Mouse (Mus musculus): ENCODE measurements around the gene Ccdc57.
"Not testable (repeated sequence)": the region's sequence is repeated elsewhere in the genome, so short reads cannot be mapped to it uniquely, and the experiment has no call there.

Gene Ccdc57

GRCm38 (mm10) chr11:120852083-120852935 lies 80.4 kb downstream of the Ccdc57 start:
- in situ Hi-C loops (cut with MboI), result no loop called here

GRCm38 (mm10) chr11:120851582-120851981 lies 81.1 kb downstream of the Ccdc57 start:
- in situ Hi-C loops (cut with MboI), result no loop called here

DNA sequence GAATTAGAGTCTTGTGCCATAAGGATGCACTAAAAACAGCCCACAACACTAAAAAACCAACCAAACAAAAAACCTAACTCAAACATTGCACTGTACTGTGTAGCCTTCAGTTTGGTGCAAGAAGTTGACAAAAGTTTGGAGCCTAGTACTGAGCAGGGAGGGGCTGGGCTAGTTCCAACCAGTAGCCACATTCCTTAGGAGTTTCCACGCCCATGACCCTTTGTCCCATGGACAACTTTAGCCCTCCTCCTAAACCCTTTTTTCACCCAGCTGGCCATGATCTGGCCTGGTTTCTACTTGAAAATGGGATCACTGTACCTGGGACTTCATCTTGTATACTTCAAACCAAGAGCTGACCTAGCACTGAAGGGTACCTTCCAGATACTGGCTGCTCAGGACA lies 81.5 kb downstream of the Ccdc57 start:
- in situ Hi-C loops (cut with MboI), result no loop called here

GRCm38 (mm10) chr11:120850331-120851030 lies 82.2 kb downstream of the Ccdc57 start:
- in situ Hi-C loops (cut with MboI), result no loop called here

DNA sequence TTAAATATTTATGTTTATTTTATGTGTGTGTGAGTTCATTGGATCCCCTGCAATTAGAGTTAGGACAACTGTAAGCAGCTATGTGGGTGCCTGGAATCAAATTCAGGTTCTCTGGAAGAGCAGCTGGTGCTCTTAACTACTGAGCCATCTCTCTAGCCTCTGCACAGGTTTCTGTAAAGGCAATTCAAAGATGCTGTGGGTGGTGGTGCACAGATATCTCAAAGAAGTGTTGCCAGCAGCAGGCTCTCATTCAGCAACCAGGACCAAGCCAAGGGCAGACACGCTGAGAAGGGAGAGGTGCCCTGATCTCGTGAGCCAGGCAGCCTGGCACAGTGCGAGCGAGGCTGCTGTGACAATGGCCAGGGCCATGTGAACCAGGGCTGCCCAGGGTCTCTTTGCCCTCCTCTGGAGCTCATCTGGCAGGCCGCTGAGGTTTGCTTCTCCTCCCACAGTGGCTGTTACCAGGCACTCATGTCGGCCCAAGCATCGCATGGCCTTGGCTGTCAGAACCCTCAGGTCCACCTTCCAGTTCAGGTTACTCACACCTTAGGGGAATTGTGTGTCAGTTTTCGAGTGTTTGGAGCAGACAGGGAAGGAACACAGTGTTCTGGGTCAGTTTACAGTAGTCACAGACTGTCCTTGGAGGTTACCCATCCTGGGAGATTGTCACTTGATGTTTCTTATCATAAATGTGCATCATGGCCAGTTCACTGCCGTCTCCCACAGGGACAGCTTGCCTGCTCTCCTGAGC lies 85.8 kb downstream of the Ccdc57 start:
- in situ Hi-C loops (cut with MboI), result no loop called here

GRCm38 (mm10) chr11:120844329-120844728 lies 88.3 kb downstream of the Ccdc57 start:
- in situ Hi-C loops (cut with MboI), result no loop called here

- in situ Hi-C loops (cut with MboI), result no loop called here
These were observed 99.0 kb downstream of the Ccdc57 start for GRCm38 (mm10) chr11:120833555-120834280.

DNA sequence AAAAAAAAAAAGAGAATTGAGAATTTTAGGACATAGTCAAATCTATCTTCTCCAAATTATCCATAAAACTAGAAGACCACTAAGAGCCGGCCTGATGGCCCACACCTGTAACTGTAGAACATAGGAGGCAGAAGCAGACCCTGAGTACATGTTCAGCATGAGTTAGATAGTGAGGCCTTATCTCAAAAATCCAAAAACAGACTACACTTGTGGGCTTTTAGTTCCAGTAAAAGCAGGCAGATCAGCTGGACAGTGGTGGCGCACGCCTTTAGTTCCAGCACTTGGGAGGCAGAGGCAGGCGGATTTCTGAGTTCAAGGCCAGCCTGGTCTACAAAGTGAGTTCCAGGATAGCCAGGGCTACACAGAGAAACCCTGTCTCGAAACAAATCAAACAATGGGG lies 99.7 kb downstream of the Ccdc57 start:
- in situ Hi-C loops (cut with MboI), result not testable (repeated sequence)

DNA sequence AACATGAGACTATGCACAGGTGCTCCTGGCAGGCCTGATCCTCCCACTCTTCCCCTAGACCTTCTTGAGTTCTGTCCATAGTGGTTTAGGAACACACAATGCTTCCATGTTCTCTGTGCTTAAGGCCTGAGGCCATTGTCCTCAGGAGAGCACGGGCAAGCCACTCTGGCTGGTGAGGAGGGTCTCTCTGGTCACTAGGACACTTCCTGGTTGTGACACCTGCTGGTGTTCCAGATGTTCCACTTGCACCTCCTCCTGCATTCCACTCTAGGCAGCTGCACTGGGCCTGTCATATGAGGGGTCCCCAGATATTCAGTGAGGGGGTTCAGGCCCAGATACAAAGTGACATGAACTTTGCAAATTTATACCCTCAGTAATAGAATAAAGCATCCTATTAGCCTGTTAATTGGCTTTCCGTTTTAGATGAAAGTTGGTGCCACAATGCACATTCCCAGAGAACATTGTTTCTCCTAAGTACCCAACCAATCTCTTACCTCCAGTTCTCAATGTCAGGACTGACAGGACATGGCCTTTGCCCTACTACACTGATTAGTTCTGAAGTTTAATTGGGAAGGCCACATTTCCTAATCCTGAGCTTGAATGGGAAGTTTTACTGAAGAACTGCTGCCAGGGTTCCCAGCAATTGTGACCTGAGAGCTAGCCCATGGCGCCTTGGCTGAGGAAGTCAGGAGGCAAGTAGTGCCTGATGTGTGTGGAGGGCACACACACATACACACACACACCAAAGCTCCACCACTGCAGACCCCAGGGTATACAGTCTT lies 100.8 kb downstream of the Ccdc57 start:
- in situ Hi-C loops (cut with MboI), result no loop called here

GRCm38 (mm10) chr11:120830686-120831085 lies 102.0 kb downstream of the Ccdc57 start:
- in situ Hi-C loops (cut with MboI), result no loop called here

GRCm38 (mm10) chr11:120829757-120830532 lies 102.7 kb downstream of the Ccdc57 start:
- in situ Hi-C loops (cut with MboI), result no loop called here

GRCm38 (mm10) chr11:120828416-120828815 lies 104.3 kb downstream of the Ccdc57 start:
- in situ Hi-C loops (cut with MboI), result no loop called here

- in situ Hi-C loops (cut with MboI), result no loop called here
These were observed 106.4 kb downstream of the Ccdc57 start for GRCm38 (mm10) chr11:120826016-120826953.

GRCm38 (mm10) chr11:120825289-120825863 lies 107.3 kb downstream of the Ccdc57 start:
- in situ Hi-C loops (cut with MboI), result no loop called here

GRCm38 (mm10) chr11:120824787-120825288 lies 107.8 kb downstream of the Ccdc57 start:
- in situ Hi-C loops (cut with MboI), result no loop called here

GRCm38 (mm10) chr11:120823956-120824786 lies 108.5 kb downstream of the Ccdc57 start, which contains the start of gene Fasn:
Gene Fasn, minus strand, starts transcription at chr11:120824547.
- in situ Hi-C loops (cut with MboI), result no loop called here

GRCm38 (mm10) chr11:120823551-120823947 lies 109.1 kb downstream of the Ccdc57 start:
- in situ Hi-C loops (cut with MboI), result no loop called here

All from mature B cell (primary cell).